Mouse (Mus musculus) retina, postnatal 1 day (tissue): ENCODE data around the gene Mta1.

Experiments used
- DNase-seq: peaks from one replicate; pipeline ENCODE4 v3.0.0-alpha.2; 2012

The Mta1 gene

GRCm38 (mm10) chr12:113097749-113098281, at the start of gene Mta1:
Gene Mta1, plus strand, starts transcription at chr12:113098278.
- peak; percentile 72 for DNase-seq

DNA sequence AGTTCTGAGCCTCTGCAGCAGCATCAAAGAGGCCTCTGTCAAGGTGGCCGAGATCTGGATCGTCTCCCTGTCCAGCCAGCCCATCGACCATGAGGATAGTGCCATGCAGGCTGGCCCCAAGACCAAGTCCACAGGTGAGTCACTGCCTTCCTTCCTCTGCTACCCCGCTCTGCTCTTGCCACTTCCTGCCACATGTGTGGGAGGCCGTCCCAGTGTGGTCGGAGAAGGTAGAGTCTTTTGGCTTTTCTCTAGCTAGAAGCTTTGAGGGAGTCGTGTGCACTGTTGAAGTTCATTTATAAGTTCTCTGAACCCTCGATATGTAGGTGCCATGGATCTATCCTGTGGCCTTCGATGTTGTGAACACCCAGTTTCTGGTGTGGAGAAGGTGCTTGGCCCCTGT, 48.2 kb upstream of the Mta1 start:
- DNase-seq: no peak

GRCm38 (mm10) chr12:113050671-113051070, 47.4 kb upstream of the Mta1 start:
- DNase-seq: no peak

GRCm38 (mm10) chr12:113051628-113052403, 46.3 kb upstream of the Mta1 start:
- DNase-seq: no peak

GRCm38 (mm10) chr12:113056089-113056488, 42.0 kb upstream of the Mta1 start:
- DNase-seq: no peak

DNA sequence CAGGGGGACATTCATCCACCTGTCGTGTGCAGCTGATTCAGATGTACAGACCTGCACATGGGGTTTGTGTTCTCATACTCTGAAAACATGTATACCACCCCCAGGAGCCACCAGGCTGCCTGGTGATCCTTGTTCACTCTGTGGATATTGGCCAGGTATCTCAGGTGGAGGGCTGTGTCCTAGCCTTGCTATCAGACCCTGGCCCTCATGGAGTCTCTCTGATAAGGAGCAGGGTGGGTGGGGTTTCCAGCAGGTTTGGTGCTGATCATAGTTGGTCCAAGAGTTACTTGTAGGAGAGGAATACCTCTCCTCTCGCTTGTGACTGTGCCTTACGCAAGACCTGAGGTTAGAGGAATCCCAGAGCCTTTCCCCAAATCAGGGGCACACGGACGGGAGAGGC, 37.9 kb upstream of the Mta1 start:
- no peak for DNase-seq

DNA sequence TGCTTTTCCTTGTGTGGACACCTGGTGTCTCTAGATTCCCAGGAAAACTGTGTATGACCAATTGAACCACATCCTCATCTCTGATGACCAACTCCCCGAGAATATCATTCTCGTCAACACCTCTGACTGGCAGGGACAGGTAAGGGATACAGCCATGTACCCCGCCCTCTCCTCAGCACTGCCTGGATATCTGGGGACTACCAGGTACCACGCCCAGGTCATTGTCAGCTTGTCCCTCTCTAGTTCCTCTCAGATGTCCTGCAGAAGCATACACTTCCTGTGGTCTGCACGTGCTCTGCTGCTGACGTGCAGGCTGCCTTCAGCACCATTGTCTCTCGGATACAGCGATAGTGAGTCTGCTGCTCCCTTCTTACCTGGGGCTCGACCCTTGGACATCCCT, 36.5 kb upstream of the Mta1 start:
- DNase-seq: no peak

- DNase-seq: no peak
Measured at GRCm38 (mm10) chr12:113062201-113062600, 35.9 kb upstream of the Mta1 start.

DNA sequence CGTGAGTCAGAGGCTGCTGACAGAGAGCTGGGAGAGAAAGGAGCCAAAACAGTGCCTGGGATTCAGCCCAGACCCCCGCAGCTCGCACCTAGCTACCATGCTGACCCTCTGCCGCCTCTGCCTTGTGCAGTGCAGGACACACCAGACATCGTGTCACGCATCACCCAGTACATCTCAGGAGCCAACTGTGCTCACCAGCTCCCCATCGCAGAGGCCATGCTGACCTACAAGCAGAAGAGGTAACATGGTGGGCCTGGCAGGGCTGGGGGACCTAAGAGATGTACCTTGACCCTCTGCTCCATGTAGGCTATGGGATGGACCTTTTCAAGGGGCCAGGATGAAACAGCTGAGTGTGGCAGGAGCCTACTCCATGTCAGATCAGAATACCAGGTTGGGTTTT, 34.4 kb upstream of the Mta1 start:
- no peak for DNase-seq

- no peak for DNase-seq
Measured at GRCm38 (mm10) chr12:113068002-113068401, 30.1 kb upstream of the Mta1 start.

DNA sequence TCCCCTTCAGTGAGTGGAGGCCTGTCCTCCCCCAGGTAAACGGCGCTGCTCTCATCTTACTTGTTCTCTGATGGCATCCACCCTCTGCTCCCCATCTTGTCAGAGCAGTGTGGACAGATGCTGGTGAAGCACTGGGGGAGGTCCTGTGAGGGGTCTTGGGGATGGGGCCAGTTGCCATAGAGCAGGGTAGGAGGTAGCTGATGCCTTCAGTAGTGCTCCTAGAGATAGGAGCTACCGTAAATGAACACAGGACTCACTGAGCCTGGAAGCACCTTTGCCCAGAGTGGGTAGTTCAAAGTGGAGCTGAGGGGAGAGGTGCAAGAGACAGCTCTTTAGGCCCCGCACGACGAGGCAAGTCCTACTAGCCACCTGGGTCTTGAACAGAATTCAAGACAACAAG, 28.7 kb upstream of the Mta1 start:
- no peak for DNase-seq

- no peak for DNase-seq
Measured at GRCm38 (mm10) chr12:113071321-113071720, 26.8 kb upstream of the Mta1 start.

- DNase-seq: no peak
Measured at GRCm38 (mm10) chr12:113071827-113072226, 26.3 kb upstream of the Mta1 start.

GRCm38 (mm10) chr12:113073420-113074328, 24.4 kb upstream of the Mta1 start:
- DNase-seq: peak; percentile 41

- peak; percentile 91 for DNase-seq
Measured at GRCm38 (mm10) chr12:113074329-113075062, 23.6 kb upstream of the Mta1 start, which contains the start of gene Tex22. Gene Tex22, plus strand, starts transcription at chr12:113074502.

GRCm38 (mm10) chr12:113075063-113075454, 23.0 kb upstream of the Mta1 start:
- DNase-seq: peak; percentile 93

GRCm38 (mm10) chr12:113075486-113075885, 22.6 kb upstream of the Mta1 start:
- no peak for DNase-seq

- no peak for DNase-seq
Measured at GRCm38 (mm10) chr12:113087276-113087675, 10.8 kb upstream of the Mta1 start.

DNA sequence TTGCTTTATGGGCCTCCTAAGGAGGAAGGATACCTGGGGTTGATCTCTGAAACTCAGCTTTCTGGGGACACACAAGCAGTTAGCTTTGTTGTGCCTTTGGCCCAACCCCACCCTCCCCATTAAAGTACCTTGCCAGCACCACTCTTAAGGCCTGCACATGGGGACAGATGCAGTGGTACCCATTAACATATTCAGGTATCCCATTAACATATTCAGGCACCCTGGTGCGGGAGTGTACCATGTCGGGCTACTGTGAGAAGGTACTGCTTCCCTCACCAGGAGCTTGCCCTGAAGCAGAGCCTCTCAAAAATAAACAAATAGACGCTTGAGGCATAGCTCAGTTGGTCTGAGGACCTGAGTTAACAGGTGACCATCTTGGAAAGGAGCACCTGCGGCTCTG, 10.1 kb upstream of the Mta1 start:
- DNase-seq: no peak

DNA sequence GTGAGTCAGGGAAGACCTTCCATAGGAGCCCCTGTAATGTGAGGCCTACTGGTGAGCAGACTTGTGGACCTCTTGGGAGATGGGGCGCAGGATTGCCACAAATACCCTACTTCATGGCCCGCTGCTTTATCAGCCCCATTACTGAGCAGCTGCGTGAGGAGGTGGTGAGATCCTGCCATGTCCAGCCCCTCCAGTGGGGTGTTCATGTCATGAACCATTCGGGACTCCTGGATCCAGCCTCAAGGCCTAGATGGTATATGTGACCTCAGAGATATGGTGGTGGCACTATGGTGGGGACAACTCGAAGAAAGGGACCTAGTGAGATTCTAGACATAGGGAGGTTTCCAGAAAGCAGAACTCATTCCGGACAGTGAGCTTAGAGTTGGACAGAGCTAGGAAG, 9.0 kb upstream of the Mta1 start:
- DNase-seq: no peak

DNA sequence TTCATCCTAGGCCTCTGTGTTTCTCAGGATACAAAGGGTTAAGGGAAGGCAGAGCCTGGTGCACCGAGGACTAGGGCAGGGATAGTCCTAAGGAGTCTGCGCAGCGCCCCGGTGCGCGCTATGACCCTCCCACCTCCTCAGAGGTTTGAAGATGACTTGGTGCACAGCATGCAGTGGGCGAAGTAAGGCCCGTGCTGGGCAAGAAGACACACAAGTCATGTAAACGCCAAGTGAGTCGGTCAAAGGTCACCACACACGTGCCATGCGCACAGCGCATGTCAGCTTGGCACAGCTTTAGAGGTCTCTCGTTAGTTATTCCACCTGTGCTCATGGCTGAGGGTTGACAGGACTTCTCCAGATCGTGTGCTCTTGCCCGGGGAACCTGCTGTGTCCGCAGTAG, 8.0 kb upstream of the Mta1 start:
- no peak for DNase-seq

DNA sequence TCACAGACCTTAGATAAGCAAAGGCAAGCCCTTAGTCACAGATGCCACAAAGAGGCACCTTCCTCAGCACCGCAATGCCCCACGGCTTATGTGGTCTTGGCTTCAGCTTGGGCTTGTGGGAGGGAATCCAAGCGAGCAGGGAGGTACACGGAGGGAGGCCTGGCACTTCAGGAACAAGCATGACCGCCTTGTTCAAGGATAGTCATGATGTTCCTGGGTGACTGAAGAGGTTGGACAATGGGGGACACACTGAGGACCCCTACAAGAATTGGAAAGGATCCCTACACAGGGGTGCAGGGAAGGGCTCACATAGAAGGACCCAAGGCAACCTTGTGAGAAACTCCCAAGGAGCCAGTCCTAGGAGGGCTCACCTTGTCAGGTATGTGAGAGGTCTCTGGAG, 1.0 kb upstream of the Mta1 start:
- DNase-seq: no peak
